Mouse (Mus musculus) bone marrow, adult 2 months (tissue): ENCODE measurements at regions not wholly inside any gene's neighbourhood (a gene's known extent, or its start where the extent isn't known, plus 50 kb on each side); places are given as distances from the start of the nearest gene placed in this dataset.

Source experiments
- CTCF ChIP-seq: fragments of 200-500 bp; IDR thresholded peaks from 2 replicates; pipeline ENCODE4 v1.5.1; 2011; ENCODE audit warnings: low read length, control low read depth; ENCODE audit not compliant: control insufficient read depth, insufficient read depth
- POLR2A ChIP-seq: fragments of 200-500 bp; IDR thresholded peaks from 2 replicates; pipeline ENCODE4 v1.6.1; 2011; ENCODE audit warnings: low read depth, mild to moderate bottlenecking, control low read depth, low read length, borderline replicate concordance; ENCODE audit not compliant: control insufficient read depth

GRCm38 (mm10) chr2:28325502-28325901 is 121.1 kb upstream of the Ppp1r26 start:
- TF ChIP-seq CTCF = no peak
- TF ChIP-seq POLR2A = no peak
